Mouse (Mus musculus): ENCODE results near the gene Aup1.
A peak's percentile ranks its signal among the peaks of the same experiment; 100 is the strongest.

Aup1 gene

GRCm38 (mm10) chr6:83054074-83054851, at the start of gene Aup1:
Gene Aup1 (plus strand): TSS chr6:83054521.
- peak; percentile 97 for DNase-seq

GRCm38 (mm10) chr6:83004872-83005271, 49.4 kb upstream of the Aup1 start:
- peak; percentile 23 for DNase-seq

GRCm38 (mm10) chr6:83005444-83006011, 48.8 kb upstream of the Aup1 start:
- no peak for DNase-seq

GRCm38 (mm10) chr6:83006114-83006513, 48.2 kb upstream of the Aup1 start:
- no peak for DNase-seq

GRCm38 (mm10) chr6:83008659-83009058, 45.7 kb upstream of the Aup1 start:
- DNase-seq, result no peak

- no peak for DNase-seq
These were observed 44.3 kb upstream of the Aup1 start for GRCm38 (mm10) chr6:83010010-83010409.

GRCm38 (mm10) chr6:83011255-83011654, 43.1 kb upstream of the Aup1 start:
- no peak for DNase-seq

- DNase-seq, result no peak
These were observed 42.6 kb upstream of the Aup1 start for GRCm38 (mm10) chr6:83011756-83012155.

- DNase-seq, result peak; percentile 27
These were observed 40.9 kb upstream of the Aup1 start for GRCm38 (mm10) chr6:83013444-83013843.

GRCm38 (mm10) chr6:83014482-83015466, 39.5 kb upstream of the Aup1 start:
- DNase-seq, result no peak

GRCm38 (mm10) chr6:83015749-83016148, 38.6 kb upstream of the Aup1 start:
- no peak for DNase-seq

GRCm38 (mm10) chr6:83017190-83017589, 37.1 kb upstream of the Aup1 start:
- no peak for DNase-seq

GRCm38 (mm10) chr6:83019044-83019443, 35.3 kb upstream of the Aup1 start:
- DNase-seq, result no peak

- no peak for DNase-seq
These were observed 34.2 kb upstream of the Aup1 start for GRCm38 (mm10) chr6:83020121-83020520.

- no peak for DNase-seq
These were observed 33.3 kb upstream of the Aup1 start for GRCm38 (mm10) chr6:83020836-83021593.

- no peak for DNase-seq
These were observed 31.3 kb upstream of the Aup1 start for GRCm38 (mm10) chr6:83023008-83023407.

GRCm38 (mm10) chr6:83023786-83024185, 30.5 kb upstream of the Aup1 start:
- DNase-seq, result no peak

GRCm38 (mm10) chr6:83024421-83024820, 29.9 kb upstream of the Aup1 start:
- no peak for DNase-seq

GRCm38 (mm10) chr6:83025221-83025620, 29.1 kb upstream of the Aup1 start:
- DNase-seq, result no peak

GRCm38 (mm10) chr6:83027293-83027692, 27.0 kb upstream of the Aup1 start:
- no peak for DNase-seq

GRCm38 (mm10) chr6:83027706-83028105, 26.6 kb upstream of the Aup1 start:
- no peak for DNase-seq

- no peak for DNase-seq
These were observed 24.5 kb upstream of the Aup1 start for GRCm38 (mm10) chr6:83029777-83030176.

GRCm38 (mm10) chr6:83031111-83031510, 23.2 kb upstream of the Aup1 start:
- no peak for DNase-seq
